Mouse (Mus musculus): Measurements from ENCODE around the gene Flt4.

DNA sequence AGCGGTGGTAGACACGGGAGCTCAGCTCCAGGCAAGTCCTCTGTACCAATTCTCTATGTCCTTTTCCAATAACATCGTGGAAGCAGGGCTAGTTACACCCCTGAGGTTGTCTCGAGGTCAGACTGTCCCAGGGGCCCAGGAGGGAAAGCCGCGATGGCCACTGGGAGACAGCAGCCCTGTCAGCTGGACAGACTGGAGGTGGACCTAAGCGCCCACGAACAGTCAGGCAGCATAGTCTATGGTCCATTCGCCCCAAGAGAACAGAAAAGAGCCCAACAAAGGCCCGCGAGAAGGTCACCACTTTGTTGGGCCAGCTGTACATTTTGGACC, 44.0 kb downstream of the Flt4 start:
- TF ChIP-seq CHD2 (IDR thresholded peaks at IDR 0.05; ENCODE audit: low read length), result no peak
- TF ChIP-seq CTCF (conservative IDR thresholded peaks at IDR 0.05 in 1 of 2, IDR thresholded peaks at IDR 0.05 in 1 of 2; ENCODE audit: low read depth in 2 of 2, low read length in 2 of 2), result no peak
